Mouse (Mus musculus) ES-E14 (cell line): ENCODE results near the gene Ikzf3.

ENCODE experiments used
- CHD2 ChIP-seq: IDR thresholded peaks from 2 replicates; pipeline ENCODE4 v1.6.1; 2014; ENCODE audit warnings: mild to moderate bottlenecking, low read depth, low read length, inconsistent platforms
- HCFC1 ChIP-seq: IDR thresholded peaks from 2 replicates; pipeline ENCODE4 v1.6.1; 2012; ENCODE audit warnings: low read length, inconsistent platforms, borderline replicate concordance; ENCODE audit not compliant: insufficient read depth
- MAFK ChIP-seq: IDR thresholded peaks from 2 replicates; pipeline ENCODE4 v1.6.1; 2014; ENCODE audit warnings: mild to moderate bottlenecking, low read depth, low read length, inconsistent platforms; ENCODE audit not compliant: insufficient read depth
- ZNF384 ChIP-seq: IDR thresholded peaks from 2 replicates; pipeline ENCODE4 v1.6.1; 2012; ENCODE audit warnings: low read depth, low read length, inconsistent platforms

DNA sequence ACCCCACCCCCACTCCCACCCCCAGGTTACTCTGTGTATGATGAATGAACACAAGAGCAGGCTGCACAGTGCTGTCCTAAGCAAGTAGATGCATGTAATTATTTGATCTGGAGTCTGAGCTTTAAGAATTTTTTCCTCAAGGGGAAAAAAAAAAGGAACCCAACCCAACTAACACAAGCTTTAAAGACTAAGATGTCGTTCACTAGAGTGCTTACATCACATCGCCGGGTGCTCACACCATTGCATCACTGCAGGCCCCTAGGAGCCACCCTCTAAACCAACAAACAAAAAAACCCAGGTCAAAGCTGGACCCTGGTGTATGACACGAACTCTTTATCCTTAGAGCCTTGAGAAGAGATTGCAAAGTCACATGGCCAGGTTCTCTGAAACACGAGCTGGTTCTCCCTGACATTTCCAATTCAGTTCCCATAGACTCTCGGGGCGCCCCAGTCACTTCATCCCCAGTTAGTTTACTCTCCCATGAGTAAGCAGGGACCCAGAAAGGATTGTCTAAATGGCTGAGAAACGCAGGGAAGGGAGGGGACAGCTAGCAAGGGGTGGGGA lies 71.8 kb downstream of the Ikzf3 start:
- TF ChIP-seq MAFK (no peak), ZNF384 (no peak), HCFC1 (no peak), CHD2 (no peak)
